Mouse (Mus musculus): ENCODE measurements around the gene Epx. TPM values are rescaled to one million over a fixed set of nuclear protein-coding genes. Genes with fewer than 3 reads are reported as not detected.

The Epx gene
- 0.14 and 0.21 TPM in 2 replicates for polyA plus RNA-seq (2015; fragmentation: Nextera tagmentation; extraction: Ambion mirVana)

- 80% methylated on average over 6 of the region's 6 CpGs for WGBS
- H3K4me1 ChIP-seq, result no peaks in the 10 kb centered on the region
- no peaks in the 10 kb centered on the region for H3K9me3 ChIP-seq
- H3K27ac ChIP-seq, result no peak within 1 kb of the TSS
- no peak for ATAC-seq (ENCODE audit: insufficient read depth, low FRiP score, low read depth)
- no peaks in the 10 kb centered on the region for H3K36me3 ChIP-seq
- H3K27me3 ChIP-seq (replicated peaks), result no peaks in the 10 kb centered on the region
- H3K4me3 ChIP-seq (replicated peaks), result no peak within 1 kb of the TSS
- no peak within 1 kb of the TSS for H3K4me2 ChIP-seq
- H3K9ac ChIP-seq, result no peak within 1 kb of the TSS
Observed at GRCm38 (mm10) chr11:87875436-87875835, at the start of gene Epx. Epx (minus strand) TSS chr11:87875536.

- no peaks in the 10 kb centered on the region for H3K9me3 ChIP-seq
- H3K4me1 ChIP-seq, result no peaks in the 10 kb centered on the region
- H3K4me2 ChIP-seq, result no peak within 1 kb of the TSS
- H3K36me3 ChIP-seq, result no peaks in the 10 kb centered on the region
- H3K4me3 ChIP-seq (replicated peaks), result no peak within 1 kb of the TSS
- no peaks in the 10 kb centered on the region for H3K27me3 ChIP-seq (replicated peaks)
- no peak for ATAC-seq (ENCODE audit: insufficient read depth, low FRiP score, low read depth)
- no peak within 1 kb of the TSS for H3K27ac ChIP-seq
- no peak within 1 kb of the TSS for H3K9ac ChIP-seq
- WGBS, result 33% methylated on average over 5 of the region's 5 CpGs
Observed at GRCm38 (mm10) chr11:87920966-87921365, 45.6 kb upstream of the Epx start, which contains the start of gene Olfr464. Olfr464 (minus strand) TSS chr11:87920967.

- no peaks in the 10 kb centered on the region for H3K9me3 ChIP-seq
- WGBS, result 67% methylated on average over 2 of the region's 2 CpGs
- no peak overlapping the region for H3K4me3 ChIP-seq (replicated peaks)
- H3K27me3 ChIP-seq (replicated peaks), result no peaks in the 10 kb centered on the region
- H3K4me2 ChIP-seq, result no peak overlapping the region
- no peak overlapping the region for H3K9ac ChIP-seq
- H3K4me1 ChIP-seq, result no peaks in the 10 kb centered on the region
- no peak overlapping the region for H3K27ac ChIP-seq
- ATAC-seq (ENCODE audit: insufficient read depth, low FRiP score, low read depth), result no peak
- no peaks in the 10 kb centered on the region for H3K36me3 ChIP-seq
Observed at GRCm38 (mm10) chr11:87920301-87920700, 45.0 kb upstream of the Epx start.

GRCm38 (mm10) chr11:87916005-87916404 is 40.7 kb upstream of the Epx start:
- Histone ChIP-seq H3K4me1 (no peaks in the 10 kb centered on the region), H3K27me3 (replicated peaks) (no peaks in the 10 kb centered on the region), H3K4me2 (no peak overlapping the region), H3K36me3 (no peaks in the 10 kb centered on the region), H3K9me3 (no peaks in the 10 kb centered on the region), H3K4me3 (replicated peaks) (no peak overlapping the region), H3K9ac (no peak overlapping the region), H3K27ac (no peak overlapping the region)
- 95% methylated on average over 1 of the region's 1 CpGs for WGBS
- ATAC-seq (ENCODE audit: insufficient read depth, low FRiP score, low read depth), result no peak

- 71% methylated on average over 3 of the region's 3 CpGs for WGBS
- no peaks in the 10 kb centered on the region for H3K36me3 ChIP-seq
Observed at GRCm38 (mm10) chr11:87904331-87904730, 29.0 kb upstream of the Epx start.

GRCm38 (mm10) chr11:87897287-87897686 is 22.0 kb upstream of the Epx start, which contains the start of gene Olfr463:
Olfr463 (minus strand) TSS chr11:87897387.
- Histone ChIP-seq H3K36me3 (no peaks in the 10 kb centered on the region), H3K4me1 (no peaks in the 10 kb centered on the region), H3K4me3 (replicated peaks) (no peak within 1 kb of the TSS), H3K4me2 (no peak within 1 kb of the TSS), H3K9me3 (no peaks in the 10 kb centered on the region), H3K27ac (no peak within 1 kb of the TSS), H3K9ac (no peak within 1 kb of the TSS), H3K27me3 (replicated peaks) (no peaks in the 10 kb centered on the region)
- ATAC-seq (ENCODE audit: insufficient read depth, low FRiP score, low read depth), result no peak

More at GRCm38 (mm10) chr11:87904331-87904730, 29.0 kb upstream of the Epx start:
- no peak for ATAC-seq (ENCODE audit: insufficient read depth, low FRiP score, low read depth)
- Histone ChIP-seq H3K27ac (no peak overlapping the region), H3K27me3 (replicated peaks) (no peaks in the 10 kb centered on the region), H3K4me1 (no peaks in the 10 kb centered on the region), H3K4me2 (no peak overlapping the region), H3K9me3 (no peaks in the 10 kb centered on the region), H3K9ac (no peak overlapping the region), H3K4me3 (replicated peaks) (no peak overlapping the region)

GRCm38 (mm10) chr11:87892168-87892567 is 16.8 kb upstream of the Epx start, which contains the start of gene Olfr462:
Olfr462 (minus strand) TSS chr11:87892268.
- Histone ChIP-seq H3K27me3 (replicated peaks) (no peaks in the 10 kb centered on the region), H3K4me1 (no peaks in the 10 kb centered on the region), H3K4me3 (replicated peaks) (no peak within 1 kb of the TSS), H3K27ac (no peak within 1 kb of the TSS), H3K36me3 (no peaks in the 10 kb centered on the region), H3K4me2 (no peak within 1 kb of the TSS), H3K9me3 (no peaks in the 10 kb centered on the region), H3K9ac (no peak within 1 kb of the TSS)
- ATAC-seq (ENCODE audit: insufficient read depth, low FRiP score, low read depth), result no peak
- 84% methylated on average over 6 of the region's 6 CpGs for WGBS

- no peak overlapping the region for H3K4me2 ChIP-seq
- no peaks in the 10 kb centered on the region for H3K36me3 ChIP-seq
- no peak for ATAC-seq (ENCODE audit: insufficient read depth, low FRiP score, low read depth)
- no peak overlapping the region for H3K9ac ChIP-seq
- H3K27me3 ChIP-seq (replicated peaks), result no peaks in the 10 kb centered on the region
- no peak overlapping the region for H3K27ac ChIP-seq
- no peaks in the 10 kb centered on the region for H3K4me1 ChIP-seq
- H3K9me3 ChIP-seq, result no peaks in the 10 kb centered on the region
- WGBS, result 73% methylated on average over 5 of the region's 5 CpGs
- H3K4me3 ChIP-seq (replicated peaks), result no peak overlapping the region
Observed at GRCm38 (mm10) chr11:87884856-87885255, 9.5 kb upstream of the Epx start.

GRCm38 (mm10) chr11:87883493-87883892 is 8.2 kb upstream of the Epx start:
- Histone ChIP-seq H3K27ac (no peak overlapping the region), H3K27me3 (replicated peaks) (no peaks in the 10 kb centered on the region), H3K9me3 (no peaks in the 10 kb centered on the region), H3K36me3 (no peaks in the 10 kb centered on the region), H3K4me3 (replicated peaks) (no peak overlapping the region), H3K4me1 (no peaks in the 10 kb centered on the region), H3K9ac (no peak overlapping the region), H3K4me2 (no peak overlapping the region)
- WGBS, result 44% methylated on average over 5 of the region's 5 CpGs
- ATAC-seq (ENCODE audit: insufficient read depth, low FRiP score, low read depth), result no peak

GRCm38 (mm10) chr11:87881714-87882113 is 6.4 kb upstream of the Epx start:
- H3K27ac ChIP-seq, result no peak overlapping the region
- H3K36me3 ChIP-seq, result no peaks in the 10 kb centered on the region
- H3K9me3 ChIP-seq, result no peaks in the 10 kb centered on the region
- H3K4me2 ChIP-seq, result no peak overlapping the region
- no peak overlapping the region for H3K9ac ChIP-seq
- 62% methylated on average over 4 of the region's 4 CpGs for WGBS
- H3K4me1 ChIP-seq, result no peaks in the 10 kb centered on the region
- H3K4me3 ChIP-seq (replicated peaks), result no peak overlapping the region
- H3K27me3 ChIP-seq (replicated peaks), result no peaks in the 10 kb centered on the region
- no peak for ATAC-seq (ENCODE audit: insufficient read depth, low FRiP score, low read depth)

- Histone ChIP-seq H3K4me2 (no peak overlapping the region), H3K27me3 (replicated peaks) (no peaks in the 10 kb centered on the region), H3K4me3 (replicated peaks) (no peak overlapping the region), H3K27ac (no peak overlapping the region), H3K36me3 (no peaks in the 10 kb centered on the region), H3K9me3 (no peaks in the 10 kb centered on the region), H3K4me1 (no peaks in the 10 kb centered on the region), H3K9ac (no peak overlapping the region)
- 67% methylated on average over 9 of the region's 9 CpGs for WGBS
- ATAC-seq (ENCODE audit: insufficient read depth, low FRiP score, low read depth), result no peak
Observed at GRCm38 (mm10) chr11:87879826-87880225, 4.5 kb upstream of the Epx start.

- H3K4me2 ChIP-seq, result no peak overlapping the region
- WGBS, result 33% methylated on average over 8 of the region's 8 CpGs
- ATAC-seq (ENCODE audit: insufficient read depth, low FRiP score, low read depth), result no peak
Observed at GRCm38 (mm10) chr11:87871766-87872165, 3.6 kb downstream of the Epx start.

GRCm38 (mm10) chr11:87870096-87870495 is 5.2 kb downstream of the Epx start:
- Histone ChIP-seq H3K27ac (no peak overlapping the region), H3K9me3 (no peaks in the 10 kb centered on the region), H3K9ac (no peak overlapping the region), H3K4me3 (replicated peaks) (no peak overlapping the region), H3K27me3 (replicated peaks) (no peaks in the 10 kb centered on the region), H3K4me2 (no peak overlapping the region), H3K36me3 (no peaks in the 10 kb centered on the region), H3K4me1 (no peaks in the 10 kb centered on the region)
- ATAC-seq (ENCODE audit: insufficient read depth, low FRiP score, low read depth), result no peak
- WGBS, result 66% methylated on average over 2 of the region's 2 CpGs

More at GRCm38 (mm10) chr11:87871766-87872165, 3.6 kb downstream of the Epx start:
- Histone ChIP-seq H3K27ac (no peak overlapping the region), H3K27me3 (replicated peaks) (no peaks in the 10 kb centered on the region), H3K36me3 (no peaks in the 10 kb centered on the region), H3K9me3 (no peaks in the 10 kb centered on the region), H3K4me1 (no peaks in the 10 kb centered on the region), H3K9ac (no peak overlapping the region), H3K4me3 (replicated peaks) (no peak overlapping the region)
